Mouse (Mus musculus) small intestine, adult 2 months (tissue): ENCODE measurements around the gene Eva1c. TPM values are rescaled to one million over a fixed set of nuclear protein-coding genes. Genes with fewer than 3 reads are reported as not detected.

Experiments
- H3K27ac ChIP-seq: fragments of 200-500 bp; 2 replicates; pipeline ENCODE4 v1.5.1; 2012; ENCODE audit warnings: low read depth, low read length, control low read depth, inconsistent platforms; ENCODE audit not compliant: insufficient read depth
- H3K27me3 ChIP-seq: fragments of 200-500 bp; 2 replicates; pipeline ENCODE4 v1.6.1; 2012; ENCODE audit warnings: mild to moderate bottlenecking, moderate library complexity, low read length, inconsistent platforms; ENCODE audit not compliant: control insufficient read depth, insufficient read depth
- H3K36me3 ChIP-seq: fragments of 200-500 bp; 2 replicates; pipeline ENCODE4 v1.6.1; 2012; ENCODE audit warnings: mild to moderate bottlenecking, low read length, control low read depth, inconsistent platforms; ENCODE audit not compliant: control insufficient read depth, insufficient read depth
- H3K4me1 ChIP-seq: fragments of 200-500 bp; 2 replicates; pipeline ENCODE4 v1.6.1; 2012; ENCODE audit warnings: low read length, inconsistent platforms, mixed read lengths; ENCODE audit not compliant: control insufficient read depth, insufficient read depth, insufficient read length
- H3K4me3 ChIP-seq: fragments of 200-500 bp; 2 replicates; pipeline ENCODE4 v1.5.1; 2012; ENCODE audit warnings: low read depth, mild to moderate bottlenecking, control low read depth, inconsistent platforms, low read length, moderate library complexity
- CTCF ChIP-seq: fragments of 200-500 bp; IDR thresholded peaks from 2 replicates; pipeline ENCODE4 v1.5.1; 2012; ENCODE audit warnings: low read depth, mild to moderate bottlenecking, control low read depth, inconsistent platforms, low read length, moderate library complexity, mixed read lengths; ENCODE audit not compliant: insufficient replicate concordance, insufficient read length; ENCODE audit errors: extremely low read depth
- POLR2A ChIP-seq: fragments of 200-500 bp; IDR thresholded peaks from 2 replicates; pipeline ENCODE4 v1.6.1; 2012; ENCODE audit warnings: low read depth, mild to moderate bottlenecking, control low read depth, inconsistent platforms, low read length, moderate library complexity
- WGBS: fragments of 180-500 bp; shearing (Covaris S2); methylation state at CpG from one replicate; pipeline ENCODE4 v1.1.7; 2018; 5-methylcytosine and 5-hydroxymethylcytosine counted together
- polyA plus RNA-seq: library from polyadenylated mRNA; depleted of rRNA; stranded (reverse); fragments of >200 nt; gene quantifications from 2 replicates; pipeline ENCODE4 v1.2.3, GENCODE M21; 2012

The Eva1c gene
- polyA plus RNA-seq, 1 experiment = 0.19 TPM

DNA sequence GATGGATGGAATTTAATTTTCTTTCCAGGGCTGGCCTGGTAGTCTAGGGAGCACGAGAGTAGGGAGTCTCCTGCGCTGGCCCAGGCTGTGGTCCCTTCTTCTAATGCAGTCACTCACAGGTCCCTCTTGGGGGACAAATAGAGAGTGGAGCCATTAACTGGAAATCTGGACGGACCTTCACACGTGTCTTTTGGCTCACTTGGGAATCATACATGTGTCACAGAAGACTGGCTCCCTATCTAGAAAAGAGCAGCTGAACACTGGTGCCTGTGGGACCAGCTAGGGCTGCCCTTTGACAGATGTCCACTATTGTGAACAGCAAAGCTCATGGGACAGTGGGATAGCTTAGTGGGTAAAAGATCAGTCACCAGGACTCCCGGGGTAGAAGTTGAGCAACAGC is 478 bp upstream of the Eva1c start:
- no peak for TF ChIP-seq CTCF
- TF ChIP-seq POLR2A = no peak
- 82% methylated on average over 5 of the region's 5 CpGs for WGBS
- H3K4me1 ChIP-seq = peaks cover 7% of the 10 kb centered on the region; the same call in 1 of the 2 replicates
- H3K27ac ChIP-seq = no peak overlapping the region
- H3K36me3 ChIP-seq = no peaks in the 10 kb centered on the region
- peaks cover 4% of the 10 kb centered on the region; the same call in 1 of the 2 replicates for H3K27me3 ChIP-seq
- no peak overlapping the region for H3K4me3 ChIP-seq

DNA sequence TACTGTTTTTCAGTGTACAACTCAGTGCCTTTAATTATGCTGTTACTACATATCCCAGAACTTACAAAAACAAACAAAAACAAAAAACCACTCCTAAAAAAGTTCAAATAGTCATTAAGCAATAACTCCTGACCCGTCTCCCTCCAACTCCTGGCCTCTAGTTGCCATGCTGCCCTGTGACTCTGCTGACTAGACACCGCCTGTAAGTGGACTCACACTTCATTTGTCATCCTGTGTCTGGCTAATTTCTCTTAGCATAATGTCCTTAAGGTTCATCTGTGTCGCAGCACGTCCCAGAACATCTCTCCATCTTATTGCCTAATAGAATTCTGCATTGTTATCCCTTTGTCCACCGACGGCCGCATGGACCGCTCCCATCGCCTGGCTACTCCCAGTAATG is 979 bp downstream of the Eva1c start:
- TF ChIP-seq CTCF = no peak
- no peak for TF ChIP-seq POLR2A
- H3K4me3 ChIP-seq = no peak overlapping the region
- H3K4me1 ChIP-seq = peaks cover 7% of the 10 kb centered on the region
- peaks cover 12% of the 10 kb centered on the region for H3K27me3 ChIP-seq
- H3K36me3 ChIP-seq = no peaks in the 10 kb centered on the region
- 84% methylated on average over 9 of the region's 9 CpGs for WGBS
- no peak overlapping the region for H3K27ac ChIP-seq

DNA sequence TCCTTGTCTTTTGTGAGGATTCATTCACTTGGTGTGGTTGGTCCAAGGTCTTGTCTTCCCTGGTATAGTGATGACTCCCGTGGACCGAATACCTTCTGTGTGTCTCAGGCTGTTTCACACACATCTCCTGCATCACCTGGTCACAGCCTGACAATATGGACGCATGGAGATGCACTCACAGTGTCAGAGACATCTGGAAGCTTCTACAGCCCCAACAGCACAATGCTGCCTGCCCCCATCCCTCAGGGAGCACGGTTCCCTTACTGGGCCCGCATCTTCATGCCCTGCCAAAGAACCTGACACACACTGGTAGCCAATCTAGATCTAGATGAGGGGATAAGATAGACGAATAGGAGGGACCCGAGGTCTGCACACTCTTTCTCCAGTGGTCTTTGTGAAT is 2.6 kb downstream of the Eva1c start:
- peaks cover 12% of the 10 kb centered on the region for H3K27me3 ChIP-seq
- peaks cover 7% of the 10 kb centered on the region for H3K4me1 ChIP-seq
- no peak overlapping the region for H3K4me3 ChIP-seq
- H3K27ac ChIP-seq = no peak overlapping the region
- TF ChIP-seq POLR2A = no peak
- no peak for TF ChIP-seq CTCF
- WGBS = 79% methylated on average over 7 of the region's 7 CpGs
- no peaks in the 10 kb centered on the region for H3K36me3 ChIP-seq

DNA sequence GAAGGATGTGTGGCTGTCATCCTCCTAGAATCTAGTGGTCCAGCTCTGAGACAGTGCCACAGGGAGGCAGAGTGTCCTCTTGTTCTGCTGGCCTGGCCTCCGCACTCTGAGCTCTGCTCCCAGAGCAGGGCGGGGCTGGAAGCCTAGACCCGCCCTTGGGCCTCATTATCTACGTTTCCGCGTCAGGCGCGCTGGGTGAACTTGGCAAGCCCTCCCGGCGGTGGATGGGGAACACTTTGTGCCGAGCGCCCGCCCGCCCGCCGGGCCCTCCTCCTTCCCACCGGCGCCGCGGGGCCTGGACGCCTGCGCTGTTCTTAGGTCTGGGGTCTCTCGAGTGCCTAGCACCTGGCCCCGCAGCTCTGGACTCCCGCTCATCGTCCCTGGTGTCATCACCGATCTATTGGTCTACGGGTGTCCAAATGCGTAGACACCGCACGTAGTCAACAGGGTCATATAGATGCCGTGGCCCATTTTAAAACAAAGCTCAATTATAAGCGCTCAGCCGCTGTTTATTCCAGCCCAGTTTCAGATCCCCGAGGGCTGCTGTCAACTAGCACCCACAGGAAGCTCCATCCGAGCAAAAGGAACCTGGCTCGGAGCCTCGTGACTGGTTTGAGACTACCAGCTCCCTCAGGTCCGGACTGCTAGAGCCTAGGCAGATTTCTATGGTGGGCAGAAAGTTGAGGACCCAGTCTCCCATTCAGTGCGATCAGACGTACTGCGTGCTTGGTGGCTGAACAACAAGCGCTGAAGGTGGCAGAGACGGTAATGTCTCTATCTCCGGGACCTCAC is 3.6 kb downstream of the Eva1c start:
- peak overlapping the region; percentile 73 for H3K4me3 ChIP-seq
- peaks cover 7% of the 10 kb centered on the region for H3K4me1 ChIP-seq
- peak overlapping the region; percentile 44 for H3K27ac ChIP-seq
- TF ChIP-seq POLR2A = peak; percentile 45
- peak; percentile 23; the same call in 1 of the 2 replicates for TF ChIP-seq CTCF
- H3K36me3 ChIP-seq = no peaks in the 10 kb centered on the region
- WGBS = under 1% methylated on average over 45 of the region's 45 CpGs
- peaks cover 12% of the 10 kb centered on the region for H3K27me3 ChIP-seq

DNA sequence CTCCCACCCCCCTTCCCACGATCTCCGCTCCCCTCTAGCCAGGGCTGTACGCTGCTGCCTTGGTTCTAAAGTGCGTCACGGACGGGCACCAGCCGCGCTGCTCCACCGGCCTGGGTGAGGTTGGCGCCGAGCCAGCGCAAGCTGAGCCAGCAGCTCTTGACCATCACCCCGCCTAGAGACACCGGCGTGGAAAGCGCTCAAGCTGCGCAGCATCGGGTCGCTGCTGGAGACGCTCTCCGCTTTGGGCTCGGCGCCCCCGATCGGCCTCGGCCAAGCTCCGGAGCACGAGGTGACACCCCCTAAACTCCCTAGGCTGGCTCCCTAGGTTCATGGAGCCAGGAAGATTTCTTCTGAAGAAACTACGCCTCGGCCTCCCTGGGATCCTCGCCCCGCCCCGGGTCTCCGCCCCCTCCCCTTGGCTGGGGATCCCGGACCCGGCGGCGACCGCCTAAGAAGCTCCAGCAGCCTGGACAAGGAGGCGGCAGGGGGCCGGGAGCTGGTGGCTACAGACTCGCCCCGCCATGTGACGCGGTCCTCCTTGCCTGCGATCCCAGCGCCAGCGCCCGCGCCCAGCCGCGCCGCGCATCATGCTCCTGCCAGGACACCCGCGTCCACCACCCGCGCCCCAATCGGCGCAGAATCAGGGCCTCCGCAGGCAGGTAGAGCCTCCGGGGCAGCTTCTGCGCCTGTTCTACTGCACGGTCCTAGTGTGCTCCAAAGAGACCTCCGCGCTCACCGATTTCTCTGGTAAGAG is 4.3 kb downstream of the Eva1c start:
- H3K36me3 ChIP-seq = no peaks in the 10 kb centered on the region
- peak overlapping the region; percentile 44 for H3K27ac ChIP-seq
- H3K4me1 ChIP-seq = peaks cover 7% of the 10 kb centered on the region
- H3K4me3 ChIP-seq = peak overlapping the region; percentile 73
- H3K27me3 ChIP-seq = peaks cover 12% of the 10 kb centered on the region
- TF ChIP-seq CTCF (no peak), POLR2A (no peak)
- WGBS = 1% methylated on average over 67 of the region's 67 CpGs

DNA sequence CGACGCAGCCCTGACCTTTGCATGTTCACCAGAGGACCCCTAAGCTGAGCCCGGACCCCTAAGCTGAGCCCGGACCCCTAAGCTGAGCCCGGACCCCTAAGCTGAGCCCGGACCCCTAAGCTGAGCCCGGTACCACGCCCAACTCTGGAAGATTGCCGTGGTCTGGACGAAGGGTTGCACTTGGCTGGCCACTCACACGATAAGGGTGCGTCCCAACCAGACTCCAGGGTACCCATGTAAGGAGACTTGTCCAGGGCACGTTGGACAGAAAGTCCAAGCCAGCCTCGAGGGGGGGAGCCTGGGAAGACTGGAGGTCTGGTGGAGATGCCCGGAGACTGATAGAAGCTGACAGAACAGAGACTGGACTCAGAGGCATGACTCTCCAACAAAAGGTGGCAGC is 5.2 kb downstream of the Eva1c start:
- WGBS = 29% methylated on average over 15 of the region's 15 CpGs

DNA sequence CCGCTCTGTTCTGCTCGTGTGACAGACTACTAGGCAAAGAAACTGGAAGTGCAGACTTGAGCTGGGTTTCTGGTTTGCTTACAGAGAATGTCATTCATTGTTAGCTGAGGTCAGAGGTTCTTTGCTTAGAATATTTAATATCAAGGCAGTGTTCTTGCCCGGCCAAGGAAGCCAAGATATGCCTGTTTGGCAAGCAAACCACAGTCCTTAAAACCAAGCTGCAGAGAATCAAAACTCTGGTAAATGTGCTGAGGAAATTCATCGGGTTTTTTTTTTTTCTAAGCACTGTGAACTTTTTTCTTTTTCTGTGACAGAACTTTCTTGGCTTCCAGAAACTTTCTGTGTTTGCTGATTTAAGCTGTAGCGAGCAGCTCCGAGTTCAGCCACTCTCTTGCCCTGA is 6.0 kb downstream of the Eva1c start:
- H3K4me3 ChIP-seq = no peak overlapping the region
- H3K27ac ChIP-seq = no peak overlapping the region
- peaks cover 12% of the 10 kb centered on the region for H3K27me3 ChIP-seq
- H3K36me3 ChIP-seq = no peaks in the 10 kb centered on the region
- H3K4me1 ChIP-seq = peaks cover 7% of the 10 kb centered on the region
- 41% methylated on average over 6 of the region's 6 CpGs for WGBS
- TF ChIP-seq POLR2A (no peak), CTCF (no peak)

More for the DNA sequence above, 5.2 kb downstream of the Eva1c start:
- TF ChIP-seq POLR2A (no peak), CTCF (no peak)
- H3K4me3 ChIP-seq = peak overlapping the region; percentile 73; the same call in 1 of the 2 replicates
- no peak overlapping the region for H3K27ac ChIP-seq
- H3K4me1 ChIP-seq = peaks cover 7% of the 10 kb centered on the region
- H3K27me3 ChIP-seq = peaks cover 12% of the 10 kb centered on the region
- no peaks in the 10 kb centered on the region for H3K36me3 ChIP-seq
